10 mouse cellular contexts compared by ENCODE assay signal in the genomic region with DNA sequence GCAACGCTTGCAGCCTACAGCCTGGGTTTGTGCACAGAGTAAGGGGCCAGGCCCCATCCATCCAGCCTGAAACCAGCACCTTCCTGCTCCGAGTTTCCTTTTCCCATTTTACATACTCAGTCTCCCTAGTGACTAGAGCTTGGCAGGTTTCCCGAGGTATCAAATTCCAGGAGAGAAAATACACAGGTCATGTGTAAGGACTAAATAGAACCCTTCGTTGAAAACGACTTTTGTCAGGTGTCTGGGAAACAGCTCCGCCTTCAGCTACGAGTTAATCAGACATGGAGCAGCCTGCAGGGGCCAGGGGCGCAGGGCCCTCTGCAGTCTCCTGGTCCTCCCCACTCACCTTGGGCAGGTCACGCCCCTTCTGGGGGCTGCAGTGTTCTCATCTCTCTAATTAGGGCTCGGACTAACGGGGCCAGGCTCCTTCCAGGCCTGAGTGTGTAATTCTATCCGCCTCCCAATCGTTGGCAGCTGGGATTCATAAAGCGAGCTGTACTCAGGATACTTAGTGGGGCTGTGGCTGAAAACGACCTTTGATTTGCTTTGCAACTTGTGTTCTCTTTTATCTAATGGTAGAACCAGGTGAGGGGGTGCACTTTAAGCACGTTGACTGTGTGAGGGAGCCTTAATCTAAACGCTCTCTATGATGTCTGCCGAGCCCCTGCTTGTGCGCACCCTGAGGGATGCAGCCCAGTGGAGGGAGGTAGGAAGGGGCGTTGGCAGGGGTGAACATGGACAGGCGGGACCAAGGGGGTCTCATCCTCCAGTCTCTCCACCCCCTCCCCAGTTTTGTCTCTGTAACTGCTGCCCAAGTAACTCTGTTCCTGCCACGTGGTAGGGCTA.
DNase-seq lines count a peak whose midpoint lies in the region; ATAC-seq and TF ChIP-seq lines count a peak whose summit lies in the region.
"Had no signal": no experiment of that assay in that cellular context is flagged by ENCODE, and none has a peak within 500 bp of the region (broad histone marks: within the 10 kb centered on the region; RNA-seq: fewer than 3 reads in every experiment).

No protein-coding gene starts in this region.

- peak overlapping the region; percentile 28 for H3K4me2 ChIP-seq in heart, embryonic 15.5 days
- H3K4me2 ChIP-seq in forebrain, embryonic 14.5 days (ENCODE audit: low read length): no peak overlapping the region

- WGBS in heart, embryonic 15.5 days: 37% methylated on average over 22 of the region's 22 CpGs
- 28% methylated on average over 22 of the region's 22 CpGs for WGBS in forebrain, embryonic 14.5 days

- H3K4me3 ChIP-seq in heart, embryonic 15.5 days: no peak overlapping the region
- no peak overlapping the region for H3K4me3 ChIP-seq in forebrain, embryonic 14.5 days (ENCODE audit: low read depth, low read length)
- H3K4me3 ChIP-seq in layer of hippocampus, adult 2 months: no peak overlapping the region

- peak overlapping the region; percentile 28 for H3K27ac ChIP-seq in heart, embryonic 15.5 days
- H3K27ac ChIP-seq in forebrain, embryonic 14.5 days (ENCODE audit: low read depth, low read length): no peak overlapping the region
- no peak overlapping the region for H3K27ac ChIP-seq in layer of hippocampus, adult 2 months
- H3K27ac ChIP-seq: liver, embryonic 14.5 days had no signal

- no peak overlapping the region for H3K9ac ChIP-seq in heart, embryonic 15.5 days
- no peak overlapping the region for H3K9ac ChIP-seq in forebrain, embryonic 14.5 days (ENCODE audit: low read length)
- H3K9ac ChIP-seq: liver, embryonic 14.5 days had no signal

- H3K27me3 ChIP-seq in heart, embryonic 15.5 days: no peaks in the 10 kb centered on the region
- no peaks in the 10 kb centered on the region for H3K27me3 ChIP-seq in forebrain, embryonic 14.5 days (replicated peaks; ENCODE audit: control insufficient read depth, insufficient read depth, low read length)

- H3K36me3 ChIP-seq in heart, embryonic 15.5 days: no peaks in the 10 kb centered on the region
- no peaks in the 10 kb centered on the region for H3K36me3 ChIP-seq in forebrain, embryonic 14.5 days (ENCODE audit: control insufficient read depth, insufficient read depth, low read length)
- H3K36me3 ChIP-seq: G1E had no signal

- DNase-seq in heart, adult 8-10 months (ENCODE audit: low spot score): no peak
- DNase-seq in embryo, embryonic 10.5 days (ENCODE audit: low spot score): peak; percentile 81
- peak; percentile 29 for DNase-seq in forebrain, embryonic 14.5 days (ENCODE audit: low spot score)
- peak; percentile 47 to 57 for DNase-seq in kidney, postnatal 4 days
- no peak for DNase-seq in cerebellum, adult 11-12 months
- DNase-seq in layer of hippocampus, adult 2 months (ENCODE audit: low spot score in 2 of 2): no peak

- no peak for TF ChIP-seq CTCF in layer of hippocampus, adult 2 months (conservative IDR thresholded peaks at IDR 0.05)

- ATAC-seq in heart, embryonic 15.5 days (replicated peaks; ENCODE audit: insufficient number of reproducible peaks, insufficient read depth, low FRiP score, low read depth): no peak
- no peak for ATAC-seq in forebrain, embryonic 14.5 days
- no peak for ATAC-seq in erythroid progenitor cell, adult 5-6 weeks (replicated peaks; ENCODE audit: low FRiP score, poor library complexity, severe bottlenecking)

- H3K4me1 ChIP-seq in heart, embryonic 15.5 days (replicated peaks): peaks cover 20% of the 10 kb centered on the region
- H3K4me1 ChIP-seq in forebrain, embryonic 14.5 days (ENCODE audit: control insufficient read depth, insufficient read depth, low read length): peaks cover 2% of the 10 kb centered on the region; the same call in 1 of the 2 replicates

- no peaks in the 10 kb centered on the region for H3K9me3 ChIP-seq in heart, embryonic 15.5 days (replicated peaks)
- no peaks in the 10 kb centered on the region for H3K9me3 ChIP-seq in forebrain, embryonic 14.5 days (replicated peaks; ENCODE audit: control insufficient read depth, low read length)

Comparison
In these comparisons a context has a peak if more than half of its experiments do, and no peak if none do; other contexts are left out.
1. DNase-seq: peak in embryo, embryonic 10.5 days (single experiment), forebrain, embryonic 14.5 days (single experiment) and kidney, postnatal 4 days (2 of 2); none in heart, adult 8-10 months (single experiment), cerebellum, adult 11-12 months (single experiment) and layer of hippocampus, adult 2 months (0 of 2).